Mouse (Mus musculus): ENCODE measurements at regions not wholly inside any gene's neighbourhood (a gene's known extent, or its start where the extent isn't known, plus 50 kb on each side); places are given as distances from the start of the nearest gene placed in this dataset.

DNA sequence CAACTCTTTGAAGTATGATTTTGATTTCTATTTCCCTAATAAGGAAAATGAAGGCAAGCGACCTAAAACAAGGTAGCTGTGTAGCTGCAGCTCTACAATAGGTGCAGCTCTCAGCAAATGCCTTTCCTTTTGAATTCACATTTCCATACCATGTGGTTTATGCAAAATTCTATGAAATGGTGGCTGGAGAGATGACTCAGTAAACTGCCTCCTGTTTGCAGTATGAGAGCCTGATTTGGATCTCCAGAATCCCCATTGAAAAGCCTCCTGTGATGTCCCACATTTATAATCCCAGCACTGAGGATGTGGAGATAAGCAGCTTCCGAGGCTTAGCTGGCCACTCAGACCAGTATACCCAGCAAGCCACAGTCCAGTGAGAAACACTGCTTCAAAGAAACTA is 59.6 kb downstream of the Npy1r start:
- WGBS, result 66% methylated on average over 2 of the region's 2 CpGs

DNA sequence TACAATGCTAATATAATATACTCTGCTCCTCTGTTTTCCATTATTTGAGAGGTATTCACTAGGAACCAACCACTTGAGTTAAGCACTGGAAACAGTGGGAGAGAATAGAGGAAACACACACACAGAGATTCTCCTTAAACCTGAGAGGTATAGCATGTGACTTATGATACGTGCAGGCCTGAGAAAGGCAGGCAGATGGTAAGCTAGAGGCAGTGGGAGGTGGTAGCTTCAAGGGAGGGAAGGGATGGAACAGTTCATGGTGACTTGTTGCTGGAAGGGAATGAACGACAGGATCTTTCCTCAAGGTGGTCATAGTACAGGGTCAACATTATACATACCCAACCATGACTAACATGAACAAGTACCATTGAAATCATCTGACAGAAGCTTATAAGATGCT is 60.8 kb downstream of the Npy1r start:
- DNase-seq (ENCODE audit: low spot score) (no peak), ATAC-seq (ENCODE audit: low FRiP score) (no peak)
- Histone ChIP-seq H3K27me3 (ENCODE audit: insufficient read depth, low read length) (no peaks in the 10 kb centered on the region), H3K27ac (ENCODE audit: low read depth, low read length) (no peak overlapping the region), H3K4me3 (ENCODE audit: low read depth, low read length) (no peak overlapping the region), H3K36me3 (ENCODE audit: insufficient read depth, low read length) (no peaks in the 10 kb centered on the region), H3K9ac (replicated peaks; ENCODE audit: low read length, poor library complexity, severe bottlenecking) (no peak overlapping the region), H3K4me1 (ENCODE audit: insufficient read depth, low read length) (no peaks in the 10 kb centered on the region), H3K9me3 (ENCODE audit: low read length) (no peaks in the 10 kb centered on the region), H3K4me2 (ENCODE audit: low read depth, low read length, poor library complexity, severe bottlenecking) (no peak overlapping the region)
- WGBS, result 88% methylated on average over 2 of the region's 2 CpGs
- no peak for TF ChIP-seq CTCF (IDR thresholded peaks at IDR 0.05)

More for the DNA sequence above, 59.6 kb downstream of the Npy1r start:
- Histone ChIP-seq H3K4me1 (ENCODE audit: insufficient read depth, low read length) (no peaks in the 10 kb centered on the region), H3K4me3 (ENCODE audit: low read depth, low read length) (no peak overlapping the region), H3K9ac (replicated peaks; ENCODE audit: low read length, poor library complexity, severe bottlenecking) (no peak overlapping the region), H3K4me2 (ENCODE audit: low read depth, low read length, poor library complexity, severe bottlenecking) (no peak overlapping the region), H3K9me3 (ENCODE audit: low read length) (no peaks in the 10 kb centered on the region), H3K27ac (ENCODE audit: low read depth, low read length) (no peak overlapping the region), H3K36me3 (ENCODE audit: insufficient read depth, low read length) (no peaks in the 10 kb centered on the region), H3K27me3 (ENCODE audit: insufficient read depth, low read length) (no peaks in the 10 kb centered on the region)
- TF ChIP-seq CTCF (IDR thresholded peaks at IDR 0.05), result no peak
- no peak for DNase-seq (ENCODE audit: low spot score)
- ATAC-seq (ENCODE audit: low FRiP score), result no peak

DNA sequence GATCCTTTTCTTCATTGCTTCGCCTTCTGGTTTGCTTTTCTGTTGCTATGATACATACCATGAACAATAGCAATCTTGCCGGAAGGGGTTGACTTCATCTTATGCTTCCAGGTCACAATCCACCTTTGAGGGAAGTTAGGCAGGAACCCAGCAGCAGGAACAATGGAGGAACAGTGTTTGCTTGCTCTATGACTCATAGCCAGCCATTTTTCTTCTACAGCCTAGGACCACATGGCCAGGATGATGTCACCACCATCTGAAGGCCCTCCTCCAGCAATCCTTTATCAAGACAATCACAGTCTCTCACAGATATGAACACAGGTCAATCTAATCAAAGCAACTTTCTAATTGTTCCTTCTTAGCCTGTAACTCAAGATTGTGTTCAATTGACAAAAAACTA is 61.5 kb downstream of the Npy1r start:
- Histone ChIP-seq H3K9me3 (ENCODE audit: low read length) (no peaks in the 10 kb centered on the region), H3K4me3 (ENCODE audit: low read depth, low read length) (no peak overlapping the region), H3K27me3 (ENCODE audit: insufficient read depth, low read length) (no peaks in the 10 kb centered on the region), H3K4me2 (ENCODE audit: low read depth, low read length, poor library complexity, severe bottlenecking) (no peak overlapping the region), H3K4me1 (ENCODE audit: insufficient read depth, low read length) (no peaks in the 10 kb centered on the region), H3K27ac (ENCODE audit: low read depth, low read length) (no peak overlapping the region), H3K36me3 (ENCODE audit: insufficient read depth, low read length) (no peaks in the 10 kb centered on the region), H3K9ac (replicated peaks; ENCODE audit: low read length, poor library complexity, severe bottlenecking) (no peak overlapping the region)
- TF ChIP-seq CTCF (IDR thresholded peaks at IDR 0.05), result no peak
- no peak for ATAC-seq (ENCODE audit: low FRiP score)
- DNase-seq (ENCODE audit: low spot score), result no peak
- WGBS, result 92% methylated on average over 2 of the region's 2 CpGs

DNA sequence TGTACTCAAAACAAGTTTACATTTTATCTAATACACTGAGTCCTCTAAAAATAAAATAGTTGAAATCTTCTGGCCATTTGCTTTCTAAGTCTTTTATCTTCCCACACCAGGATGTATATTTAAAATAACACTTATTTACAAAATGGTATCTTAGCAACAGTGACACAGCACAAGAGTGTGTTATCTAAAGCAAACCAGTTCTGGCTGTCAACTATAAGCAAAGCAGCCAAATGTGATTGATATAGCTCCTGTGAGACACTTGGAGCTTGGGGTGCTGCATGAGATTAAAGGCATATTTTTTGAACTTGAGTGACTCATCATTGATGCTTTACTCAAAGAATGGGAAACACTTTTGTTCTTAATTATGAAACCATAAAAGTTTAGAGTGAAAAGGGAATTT is 62.7 kb downstream of the Npy1r start:
- no peaks in the 10 kb centered on the region for H3K4me1 ChIP-seq (ENCODE audit: insufficient read depth, low read length)
- H3K36me3 ChIP-seq (ENCODE audit: insufficient read depth, low read length), result no peaks in the 10 kb centered on the region
- H3K9ac ChIP-seq (replicated peaks; ENCODE audit: low read length, poor library complexity, severe bottlenecking), result no peak overlapping the region
- H3K27ac ChIP-seq (ENCODE audit: low read depth, low read length), result no peak overlapping the region
- no peak overlapping the region for H3K4me2 ChIP-seq (ENCODE audit: low read depth, low read length, poor library complexity, severe bottlenecking)
- ATAC-seq (ENCODE audit: low FRiP score), result no peak
- DNase-seq (ENCODE audit: low spot score), result no peak
- no peak overlapping the region for H3K4me3 ChIP-seq (ENCODE audit: low read depth, low read length)
- no peaks in the 10 kb centered on the region for H3K9me3 ChIP-seq (ENCODE audit: low read length)
- TF ChIP-seq CTCF (IDR thresholded peaks at IDR 0.05), result no peak
- H3K27me3 ChIP-seq (ENCODE audit: insufficient read depth, low read length), result no peaks in the 10 kb centered on the region

DNA sequence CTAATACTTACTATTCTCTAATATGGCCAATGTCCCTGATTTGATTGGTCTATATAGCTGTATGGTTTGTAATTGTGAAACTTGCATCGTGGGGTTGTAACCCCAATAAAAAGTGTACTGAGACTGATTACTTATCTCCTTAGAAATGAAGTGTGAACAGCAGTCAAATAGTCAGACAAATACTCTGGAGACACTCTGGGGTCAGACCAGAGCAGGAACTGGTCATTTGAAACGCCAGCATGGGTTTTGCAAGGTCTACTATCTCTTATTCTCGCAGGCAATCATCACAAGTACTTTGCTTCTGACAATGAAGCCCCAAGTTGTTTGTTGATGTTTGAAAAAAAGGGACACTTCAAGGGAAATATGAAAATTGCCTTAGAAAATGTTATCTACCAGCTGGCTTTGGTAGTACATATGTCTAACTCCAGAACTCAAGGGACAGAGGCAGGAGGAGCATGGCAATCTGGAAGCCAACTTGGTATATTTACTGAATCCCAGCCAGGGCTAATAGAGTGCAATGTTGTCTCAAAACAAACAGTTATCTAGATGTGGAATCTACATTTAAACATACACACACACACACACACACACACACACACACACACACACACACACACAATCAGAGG is 64.1 kb downstream of the Npy1r start:
- Histone ChIP-seq H3K4me2 (ENCODE audit: low read depth, low read length, poor library complexity, severe bottlenecking) (no peak overlapping the region), H3K9ac (replicated peaks; ENCODE audit: low read length, poor library complexity, severe bottlenecking) (no peak overlapping the region), H3K27ac (ENCODE audit: low read depth, low read length) (no peak overlapping the region), H3K27me3 (ENCODE audit: insufficient read depth, low read length) (no peaks in the 10 kb centered on the region), H3K9me3 (ENCODE audit: low read length) (no peaks in the 10 kb centered on the region), H3K4me3 (ENCODE audit: low read depth, low read length) (no peak overlapping the region), H3K36me3 (ENCODE audit: insufficient read depth, low read length) (no peaks in the 10 kb centered on the region), H3K4me1 (ENCODE audit: insufficient read depth, low read length) (no peaks in the 10 kb centered on the region)
- ATAC-seq (ENCODE audit: low FRiP score) (no peak), DNase-seq (ENCODE audit: low spot score) (no peak)
- WGBS, result 87% methylated on average over 3 of the region's 3 CpGs
- TF ChIP-seq CTCF (IDR thresholded peaks at IDR 0.05), result no peak

- no peak overlapping the region for H3K4me3 ChIP-seq (ENCODE audit: low read depth, low read length)
- H3K27ac ChIP-seq (ENCODE audit: low read depth, low read length), result no peak overlapping the region
- H3K4me1 ChIP-seq (ENCODE audit: insufficient read depth, low read length), result no peaks in the 10 kb centered on the region
- H3K9ac ChIP-seq (replicated peaks; ENCODE audit: low read length, poor library complexity, severe bottlenecking), result no peak overlapping the region
- no peaks in the 10 kb centered on the region for H3K9me3 ChIP-seq (ENCODE audit: low read length)
- no peak overlapping the region for H3K4me2 ChIP-seq (ENCODE audit: low read depth, low read length, poor library complexity, severe bottlenecking)
- no peaks in the 10 kb centered on the region for H3K27me3 ChIP-seq (ENCODE audit: insufficient read depth, low read length)
- WGBS, result 68% methylated on average over 3 of the region's 3 CpGs
- no peak for TF ChIP-seq CTCF (IDR thresholded peaks at IDR 0.05)
- DNase-seq (ENCODE audit: low spot score) (no peak), ATAC-seq (ENCODE audit: low FRiP score) (no peak)
- H3K36me3 ChIP-seq (ENCODE audit: insufficient read depth, low read length), result no peaks in the 10 kb centered on the region
Measured at GRCm38 (mm10) chr8:66764992-66765528, 68.1 kb downstream of the Npy1r start.
